Mouse (Mus musculus): ENCODE measurements around the gene Mfsd13b.

Mfsd13b gene

DNA sequence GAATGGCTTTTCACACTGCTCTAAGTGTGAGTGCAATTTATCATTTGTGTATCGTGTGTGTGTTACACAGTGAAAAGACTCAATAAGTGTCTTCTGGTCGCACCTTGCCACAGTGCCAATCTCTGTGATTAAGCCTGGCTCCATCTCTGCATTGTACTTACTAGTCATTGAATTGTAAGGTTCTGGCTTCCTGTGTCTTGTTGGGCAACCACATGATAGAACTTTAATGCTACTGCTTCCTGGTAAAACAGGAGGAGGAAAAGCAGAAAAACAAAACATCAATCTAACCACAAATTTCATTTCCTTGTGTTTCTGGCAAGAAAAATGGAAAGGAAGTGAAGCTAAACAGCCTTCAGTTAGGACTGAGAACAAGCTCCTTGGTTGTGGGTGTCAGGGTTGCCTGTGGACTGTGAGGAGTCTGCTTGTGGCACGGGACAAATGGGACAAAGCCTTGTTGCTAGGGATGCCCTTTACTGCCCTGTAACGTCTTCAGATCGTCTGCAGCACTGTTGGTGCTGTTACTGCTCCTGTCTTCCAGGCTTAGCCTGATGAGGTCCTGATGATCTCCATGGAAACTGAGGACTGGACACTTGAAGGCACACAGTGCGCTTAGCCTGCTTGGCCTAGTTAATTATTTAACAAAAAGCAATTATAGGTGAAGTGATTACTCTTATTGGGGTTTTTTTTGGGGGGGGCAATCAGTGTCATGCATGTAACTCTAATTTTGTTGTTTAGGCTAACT lies 77.3 kb downstream of the Mfsd13b start:
- no peak for TF ChIP-seq GATA4 (IDR thresholded peaks at IDR 0.05; ENCODE audit: insufficient replicate concordance, low read length)

DNA sequence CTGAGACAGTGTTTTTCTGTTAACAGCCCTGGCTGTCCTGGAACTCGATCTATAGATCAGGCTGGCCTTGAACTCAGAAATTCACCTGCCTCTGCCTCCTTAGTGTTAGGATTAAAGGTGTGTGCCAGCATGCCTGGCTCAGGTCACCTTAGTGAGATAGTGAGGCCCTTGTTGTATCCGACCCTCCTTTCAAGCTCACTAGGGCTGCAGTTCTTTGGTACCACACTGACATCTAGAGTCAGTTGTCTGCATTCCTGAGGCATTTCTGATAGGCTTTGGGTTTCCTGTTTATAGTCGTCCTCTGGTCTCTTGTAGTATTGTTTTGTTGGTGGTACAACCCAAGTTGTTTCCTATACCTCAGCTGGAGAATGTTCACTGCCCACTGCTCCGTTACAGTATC lies 82.0 kb downstream of the Mfsd13b start:
- no peak for TF ChIP-seq GATA4 (IDR thresholded peaks at IDR 0.05; ENCODE audit: insufficient replicate concordance, low read length)

Data from liver, adult (tissue).